Mouse (Mus musculus): ENCODE results near the gene Arhgef39. TPM values are rescaled to one million over a fixed set of nuclear protein-coding genes. Genes with fewer than 3 reads are reported as not detected.

The Arhgef39 gene
- polyA plus RNA-seq (2014; fragmentation: Illumina TruSeq; extraction: RNeasy Lipid Tissue Mini Kit (QIAGEN cat#74804); ENCODE audit: low read depth, low replicate concordance): not detected

DNA sequence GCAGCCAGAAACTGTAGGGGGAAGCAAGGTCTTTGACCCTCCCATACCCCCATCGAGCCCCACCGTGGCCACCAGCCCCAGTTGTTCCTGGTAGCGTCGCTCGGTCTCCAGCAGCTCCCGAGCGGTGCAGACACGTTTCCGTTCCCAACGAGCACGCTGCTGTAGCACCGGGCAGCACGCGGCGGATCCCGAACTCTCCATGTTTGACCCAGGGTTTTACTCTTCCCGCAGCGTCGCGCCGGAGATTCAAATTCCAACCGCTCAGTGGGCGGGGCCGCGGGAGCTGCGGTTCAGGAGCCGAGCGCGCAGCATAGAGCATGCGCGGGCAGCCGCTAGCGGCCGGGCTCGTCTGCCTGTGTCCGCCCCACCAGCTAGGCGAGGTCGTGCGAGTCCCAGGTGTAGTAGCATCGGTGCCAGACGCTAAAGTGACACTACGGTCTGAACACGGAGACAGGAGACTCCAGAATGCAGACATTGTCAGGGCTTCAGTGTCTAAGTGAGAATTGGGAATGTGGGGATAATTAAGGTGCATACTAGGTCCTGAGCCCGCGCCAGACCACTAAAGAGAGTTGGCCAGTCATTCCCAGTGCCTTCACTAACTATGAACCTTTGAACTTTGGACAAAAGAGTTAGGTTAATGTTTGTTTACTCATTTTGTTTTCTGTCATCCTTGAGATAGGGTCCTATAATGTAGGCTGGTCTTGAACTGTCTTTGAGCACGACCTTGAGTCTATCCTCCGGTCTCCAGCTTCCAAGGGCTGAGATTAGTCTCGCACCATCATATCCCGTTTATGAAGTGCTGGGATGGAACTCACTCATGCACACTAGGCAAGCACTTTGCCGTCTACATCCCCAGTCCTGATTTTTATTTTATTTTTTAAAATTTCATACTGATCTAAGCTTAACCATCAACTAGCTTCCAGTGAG, at the start of gene Arhgef39:
Arhgef39 (minus strand) TSS at position 289 of the 927 bp plus-strand sequence.

DNA sequence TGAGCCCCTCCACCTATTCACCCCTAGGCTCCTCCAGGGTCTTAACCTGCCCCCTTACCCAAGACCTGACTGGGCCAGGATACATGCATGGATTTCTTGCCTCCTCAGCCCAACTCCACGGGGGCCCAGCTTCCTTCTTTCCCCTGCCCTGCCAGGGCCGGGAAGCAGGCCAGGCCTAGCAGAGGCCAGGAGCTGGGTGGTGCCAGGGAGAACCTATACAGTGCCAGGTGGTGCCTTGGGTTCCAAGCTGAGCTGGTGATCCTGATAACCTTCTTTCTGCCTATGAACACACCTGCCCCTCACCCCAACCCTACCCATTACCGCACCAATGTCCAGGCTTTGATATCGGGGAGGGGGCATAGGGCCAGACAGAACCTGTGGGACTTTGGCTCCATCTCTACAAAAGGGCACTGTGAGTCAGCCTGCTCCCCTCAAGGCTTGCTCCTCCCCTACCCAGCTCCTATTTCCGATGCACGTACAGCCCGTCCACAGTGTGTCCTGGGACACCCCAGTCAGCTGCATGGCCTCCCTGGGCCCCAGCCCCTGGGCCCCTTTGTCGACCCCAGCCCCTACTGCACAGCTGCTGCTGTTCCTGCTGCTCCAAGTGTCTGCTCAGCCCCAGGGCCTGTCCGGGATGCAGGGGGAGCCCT, 7.2 kb upstream of the Arhgef39 start, which contains the start of gene Car9:
Car9 (plus strand) TSS at position 431 of the 650 bp plus-strand sequence.

DNA sequence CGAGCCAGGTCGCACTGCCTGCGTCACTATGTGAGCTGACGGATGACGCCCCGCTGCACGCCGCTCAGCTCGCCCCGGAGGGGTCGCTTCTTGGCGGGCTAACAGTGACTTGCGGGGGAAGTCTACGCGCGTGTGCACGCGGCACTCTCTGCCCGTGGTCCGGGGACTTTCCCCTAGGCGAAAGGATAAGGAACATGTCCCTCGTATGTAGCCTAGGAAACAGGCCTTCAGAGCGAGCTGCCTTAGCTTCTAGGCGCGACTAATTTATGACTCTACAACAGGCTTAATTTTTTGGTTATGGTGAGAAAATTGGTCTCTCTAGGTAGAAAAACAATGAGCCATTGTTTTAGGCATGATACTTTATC, 6.7 kb downstream of the Arhgef39 start, which contains the start of gene Ccdc107:
Ccdc107 (plus strand) TSS at position 80 of the 365 bp plus-strand sequence.

DNA sequence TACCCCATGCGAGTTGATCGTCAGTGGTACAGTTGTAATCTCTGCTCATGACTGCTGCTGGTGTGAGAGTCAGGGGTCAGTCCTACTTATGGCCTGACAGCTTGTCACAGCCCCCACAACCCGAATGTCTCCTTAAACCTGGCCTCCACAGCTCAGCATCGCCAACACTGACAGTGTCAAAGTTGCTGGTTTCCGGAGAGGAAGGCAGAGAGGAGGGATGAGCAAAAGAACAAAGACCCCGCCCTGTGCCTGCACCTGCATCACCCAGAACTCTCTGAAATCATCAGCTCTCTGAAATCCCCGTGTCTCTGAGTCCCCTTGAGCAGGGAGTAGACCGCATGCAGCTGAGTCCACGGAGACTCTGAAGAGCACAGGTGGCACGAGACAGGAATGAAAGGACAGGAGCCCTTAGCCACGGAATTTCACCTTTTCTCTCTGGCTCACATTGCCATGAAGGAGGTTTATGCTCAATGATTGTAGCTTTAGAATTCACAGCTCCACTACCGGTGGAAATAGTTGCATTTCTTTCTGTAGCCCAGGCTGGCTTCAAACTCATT, 15.9 kb downstream of the Arhgef39 start, which contains the start of gene Sit1:
Sit1 (minus strand) TSS at position 200 of the 557 bp plus-strand sequence.

DNA sequence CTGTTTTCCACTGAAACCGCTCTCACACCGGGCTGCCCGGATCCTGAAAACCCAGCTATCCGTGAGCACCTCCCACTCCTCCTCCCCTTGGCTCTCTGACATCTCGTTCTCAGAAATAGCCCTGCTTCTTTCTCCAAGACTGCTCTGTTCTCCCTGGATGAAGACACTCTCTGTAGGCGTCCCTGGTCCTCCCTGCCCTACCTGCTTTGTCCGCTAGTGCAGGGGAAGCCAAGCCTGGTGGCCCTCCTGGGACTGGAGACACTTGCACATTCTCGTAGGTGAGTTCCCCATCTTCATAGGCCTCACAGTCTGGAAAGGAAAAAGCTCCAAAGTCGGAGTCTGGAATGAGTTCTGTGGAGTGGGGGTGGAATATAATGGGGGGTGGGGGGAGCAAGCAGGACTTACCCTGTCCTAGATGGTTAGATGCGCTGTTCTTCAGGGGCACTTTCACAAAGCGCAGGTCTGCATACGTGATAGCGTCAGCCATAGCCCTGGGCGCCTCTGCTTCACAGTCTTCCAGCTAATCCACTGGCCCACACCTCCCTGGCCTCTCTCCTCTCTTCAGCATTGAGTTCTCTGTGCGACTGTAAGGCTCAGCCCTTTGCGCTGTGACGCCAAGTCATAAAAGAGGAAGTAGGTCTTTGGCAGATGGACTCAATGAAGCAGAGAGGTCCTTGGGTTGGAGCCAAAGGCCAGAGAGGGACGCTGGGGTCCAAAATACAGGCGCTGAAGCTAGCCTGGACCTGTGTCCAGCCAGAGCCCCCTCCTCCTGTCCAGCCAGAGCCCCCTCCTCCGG, 45.3 kb downstream of the Arhgef39 start, which contains the start of gene Cd72:
Cd72 (minus strand) TSS at position 588 of the 796 bp plus-strand sequence.

Other genes starting within 250 kb of the Arhgef39 start
- gene Atp8b5, start 232.5 kb downstream of the Arhgef39 start, polyA plus RNA-seq (2014; fragmentation: Illumina TruSeq; extraction: RNeasy Lipid Tissue Mini Kit (QIAGEN cat#74804); ENCODE audit: low read depth, low replicate concordance): 0.37 TPM
- gene Rusc2, start 117.7 kb downstream of the Arhgef39 start, polyA plus RNA-seq (2014; fragmentation: Illumina TruSeq; extraction: RNeasy Lipid Tissue Mini Kit (QIAGEN cat#74804); ENCODE audit: low read depth, low replicate concordance): 0.21 TPM
- not detected for gene Fam166b, start 70.6 kb downstream of the Arhgef39 start, polyA plus RNA-seq (2014; fragmentation: Illumina TruSeq; extraction: RNeasy Lipid Tissue Mini Kit (QIAGEN cat#74804); ENCODE audit: low read depth, low replicate concordance)
- gene Tesk1, start 57.8 kb downstream of the Arhgef39 start, polyA plus RNA-seq (2014; fragmentation: Illumina TruSeq; extraction: RNeasy Lipid Tissue Mini Kit (QIAGEN cat#74804); ENCODE audit: low read depth, low replicate concordance): 0.37 TPM
- gene Cd72, start 45.1 kb downstream of the Arhgef39 start, polyA plus RNA-seq (2014; fragmentation: Illumina TruSeq; extraction: RNeasy Lipid Tissue Mini Kit (QIAGEN cat#74804); ENCODE audit: low read depth, low replicate concordance): 3.3 TPM
- gene Sit1, start 16.0 kb downstream of the Arhgef39 start, polyA plus RNA-seq (2014; fragmentation: Illumina TruSeq; extraction: RNeasy Lipid Tissue Mini Kit (QIAGEN cat#74804); ENCODE audit: low read depth, low replicate concordance): not detected
- 19.9 TPM for gene Ccdc107, start 6.8 kb downstream of the Arhgef39 start, polyA plus RNA-seq (2014; fragmentation: Illumina TruSeq; extraction: RNeasy Lipid Tissue Mini Kit (QIAGEN cat#74804); ENCODE audit: low read depth, low replicate concordance)
- not detected for gene Car9, start 7.3 kb upstream of the Arhgef39 start, polyA plus RNA-seq (2014; fragmentation: Illumina TruSeq; extraction: RNeasy Lipid Tissue Mini Kit (QIAGEN cat#74804); ENCODE audit: low read depth, low replicate concordance)
- 3.7 TPM for gene Tpm2, start 24.1 kb upstream of the Arhgef39 start, polyA plus RNA-seq (2014; fragmentation: Illumina TruSeq; extraction: RNeasy Lipid Tissue Mini Kit (QIAGEN cat#74804); ENCODE audit: low read depth, low replicate concordance)
- gene Creb3, start 62.6 kb upstream of the Arhgef39 start, polyA plus RNA-seq (2014; fragmentation: Illumina TruSeq; extraction: RNeasy Lipid Tissue Mini Kit (QIAGEN cat#74804); ENCODE audit: low read depth, low replicate concordance): 14.6 TPM
- 14.8 TPM for gene Tln1, start 63.0 kb upstream of the Arhgef39 start, polyA plus RNA-seq (2014; fragmentation: Illumina TruSeq; extraction: RNeasy Lipid Tissue Mini Kit (QIAGEN cat#74804); ENCODE audit: low read depth, low replicate concordance)
- gene Rgp1, start 79.0 kb upstream of the Arhgef39 start, polyA plus RNA-seq (2014; fragmentation: Illumina TruSeq; extraction: RNeasy Lipid Tissue Mini Kit (QIAGEN cat#74804); ENCODE audit: low read depth, low replicate concordance): 5.0 TPM
- gene Gba2, start 79.2 kb upstream of the Arhgef39 start, polyA plus RNA-seq (2014; fragmentation: Illumina TruSeq; extraction: RNeasy Lipid Tissue Mini Kit (QIAGEN cat#74804); ENCODE audit: low read depth, low replicate concordance): 2.2 TPM
- gene Msmp, start 84.8 kb upstream of the Arhgef39 start, polyA plus RNA-seq (2014; fragmentation: Illumina TruSeq; extraction: RNeasy Lipid Tissue Mini Kit (QIAGEN cat#74804); ENCODE audit: low read depth, low replicate concordance): not detected
- gene Npr2, start 132.2 kb upstream of the Arhgef39 start, polyA plus RNA-seq (2014; fragmentation: Illumina TruSeq; extraction: RNeasy Lipid Tissue Mini Kit (QIAGEN cat#74804); ENCODE audit: low read depth, low replicate concordance): 17.8 TPM
- not detected for gene Spag8, start 153.9 kb upstream of the Arhgef39 start, polyA plus RNA-seq (2014; fragmentation: Illumina TruSeq; extraction: RNeasy Lipid Tissue Mini Kit (QIAGEN cat#74804); ENCODE audit: low read depth, low replicate concordance)
- 23.0 TPM for gene Hint2, start 156.8 kb upstream of the Arhgef39 start, polyA plus RNA-seq (2014; fragmentation: Illumina TruSeq; extraction: RNeasy Lipid Tissue Mini Kit (QIAGEN cat#74804); ENCODE audit: low read depth, low replicate concordance)
- gene Tmem8b, start 169.3 kb upstream of the Arhgef39 start, polyA plus RNA-seq (2014; fragmentation: Illumina TruSeq; extraction: RNeasy Lipid Tissue Mini Kit (QIAGEN cat#74804); ENCODE audit: low read depth, low replicate concordance): 0.72 TPM
- not detected for gene Fam221b, start 169.4 kb upstream of the Arhgef39 start, polyA plus RNA-seq (2014; fragmentation: Illumina TruSeq; extraction: RNeasy Lipid Tissue Mini Kit (QIAGEN cat#74804); ENCODE audit: low read depth, low replicate concordance)
- gene Olfr70, start 201.1 kb upstream of the Arhgef39 start, polyA plus RNA-seq (2014; fragmentation: Illumina TruSeq; extraction: RNeasy Lipid Tissue Mini Kit (QIAGEN cat#74804); ENCODE audit: low read depth, low replicate concordance): not detected
- not detected for gene Olfr71, start 210.6 kb upstream of the Arhgef39 start, polyA plus RNA-seq (2014; fragmentation: Illumina TruSeq; extraction: RNeasy Lipid Tissue Mini Kit (QIAGEN cat#74804); ENCODE audit: low read depth, low replicate concordance)
- not detected for gene Hrct1, start 227.5 kb upstream of the Arhgef39 start, polyA plus RNA-seq (2014; fragmentation: Illumina TruSeq; extraction: RNeasy Lipid Tissue Mini Kit (QIAGEN cat#74804); ENCODE audit: low read depth, low replicate concordance)
- not detected for gene Spaar, start 230.3 kb upstream of the Arhgef39 start, polyA plus RNA-seq (2014; fragmentation: Illumina TruSeq; extraction: RNeasy Lipid Tissue Mini Kit (QIAGEN cat#74804); ENCODE audit: low read depth, low replicate concordance)

Measured in liver, adult 10 weeks (tissue).